ENCODE assay signal across 12 mouse cellular contexts in the genomic region with DNA sequence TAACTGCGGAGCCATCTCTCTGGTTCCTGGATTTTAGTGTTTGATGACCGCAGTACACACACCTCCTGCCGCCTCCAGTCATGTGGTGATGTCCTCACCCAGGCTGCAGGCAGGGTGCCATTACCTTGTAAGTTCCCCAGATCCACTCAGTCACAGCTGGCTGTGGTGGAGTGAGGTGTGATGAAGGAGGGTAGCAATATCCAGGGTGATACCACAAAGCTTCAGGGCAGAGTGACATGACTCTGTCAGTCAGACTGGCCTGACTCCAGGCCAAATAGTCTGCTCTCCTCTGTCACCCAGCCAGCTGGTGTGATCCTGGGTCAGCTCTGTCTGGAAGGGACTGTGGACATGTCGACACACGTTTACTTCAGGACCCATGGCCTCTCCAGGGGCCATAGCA.
DNase-seq lines count a peak whose midpoint lies in the region; ATAC-seq and TF ChIP-seq lines count a peak whose summit lies in the region.
"Had no signal": no experiment of that assay in that cellular context is flagged by ENCODE, and none has a peak within 500 bp of the region (broad histone marks: within the 10 kb centered on the region; RNA-seq: fewer than 3 reads in every experiment).

No protein-coding gene starts in this region.

- H3K9me3 ChIP-seq in lung, postnatal 0 days (ENCODE audit: low read length) = no peaks in the 10 kb centered on the region
- H3K9me3 ChIP-seq in heart, embryonic 16.5 days (replicated peaks; ENCODE audit: control insufficient read depth, low read length) = no peaks in the 10 kb centered on the region
- no peaks in the 10 kb centered on the region for H3K9me3 ChIP-seq in forebrain, embryonic 14.5 days (replicated peaks; ENCODE audit: control insufficient read depth, low read length)
- H3K9me3 ChIP-seq: embryonic facial prominence, embryonic 10.5 days; limb, embryonic 15.5 days had no signal

- 71% methylated on average over 5 of the region's 5 CpGs for WGBS in lung, postnatal 0 days
- WGBS in lung, adult 2 months = 67% methylated on average over 5 of the region's 5 CpGs
- WGBS in heart, embryonic 16.5 days = 43% methylated on average over 5 of the region's 5 CpGs
- 93% methylated on average over 5 of the region's 5 CpGs for WGBS in forebrain, embryonic 14.5 days

- no peak for TF ChIP-seq CTCF in gastrocnemius, adult 2 months (IDR thresholded peaks at IDR 0.05)
- no peak for TF ChIP-seq CTCF in lung, postnatal 0 days (IDR thresholded peaks at IDR 0.05)
- no peak for TF ChIP-seq CTCF in lung, adult 2 months (IDR thresholded peaks at IDR 0.05; ENCODE audit: insufficient read depth, low read length)

- ATAC-seq in lung, postnatal 0 days = peak; percentile 39; the same call in 1 of the 2 replicates
- peak; percentile 62 for ATAC-seq in heart, embryonic 16.5 days (replicated peaks; ENCODE audit: extremely low read depth, insufficient read depth, low FRiP score)
- ATAC-seq in forebrain, embryonic 14.5 days = no peak
- ATAC-seq: Patski had no signal

- no peaks in the 10 kb centered on the region for H3K36me3 ChIP-seq in lung, postnatal 0 days (ENCODE audit: insufficient read depth, low read length)
- H3K36me3 ChIP-seq in heart, embryonic 16.5 days (ENCODE audit: control insufficient read depth, insufficient read depth) = no peaks in the 10 kb centered on the region
- H3K36me3 ChIP-seq in forebrain, embryonic 14.5 days (ENCODE audit: control insufficient read depth, insufficient read depth, low read length) = no peaks in the 10 kb centered on the region
- H3K36me3 ChIP-seq: embryonic facial prominence, embryonic 10.5 days; limb, embryonic 15.5 days had no signal

- no peak for TF ChIP-seq POLR2A in lung, adult 2 months (IDR thresholded peaks at IDR 0.05; ENCODE audit: borderline replicate concordance, extremely low read depth, low read depth, low read length)

- TF ChIP-seq EP300 in lung, postnatal 0 days (IDR thresholded peaks at IDR 0.05) = no peak

- no peaks in the 10 kb centered on the region for H3K27me3 ChIP-seq in lung, postnatal 0 days (replicated peaks; ENCODE audit: insufficient read depth, low read length)
- H3K27me3 ChIP-seq in heart, embryonic 16.5 days (ENCODE audit: control insufficient read depth, insufficient read depth, low read length) = no peaks in the 10 kb centered on the region
- H3K27me3 ChIP-seq in forebrain, embryonic 14.5 days (replicated peaks; ENCODE audit: control insufficient read depth, insufficient read depth, low read length) = no peaks in the 10 kb centered on the region
- H3K27me3 ChIP-seq: limb, embryonic 15.5 days had no signal

- H3K9ac ChIP-seq in lung, postnatal 0 days (replicated peaks; ENCODE audit: low read depth) = no peak overlapping the region
- no peak overlapping the region for H3K9ac ChIP-seq in heart, embryonic 16.5 days (ENCODE audit: low read length)
- no peak overlapping the region for H3K9ac ChIP-seq in forebrain, embryonic 14.5 days (ENCODE audit: low read length)
- H3K9ac ChIP-seq: hindbrain, embryonic 14.5 days; limb, embryonic 15.5 days had no signal

- peak overlapping the region; percentile 38 for H3K27ac ChIP-seq in gastrocnemius, adult 2 months
- H3K27ac ChIP-seq in lung, postnatal 0 days (ENCODE audit: low read length) = no peak overlapping the region
- H3K27ac ChIP-seq in heart, embryonic 16.5 days (ENCODE audit: low read length) = peak overlapping the region; percentile 69
- H3K27ac ChIP-seq in forebrain, embryonic 14.5 days (ENCODE audit: low read depth, low read length) = no peak overlapping the region
- H3K27ac ChIP-seq: embryonic facial prominence, embryonic 10.5 days; hindbrain, embryonic 14.5 days; limb, embryonic 15.5 days had no signal

- no peak overlapping the region for H3K4me3 ChIP-seq in gastrocnemius, adult 2 months
- no peak overlapping the region for H3K4me3 ChIP-seq in lung, postnatal 0 days (ENCODE audit: low read depth, low read length)
- no peak overlapping the region for H3K4me3 ChIP-seq in lung, adult 2 months (replicated peaks; ENCODE audit: extremely low read depth, low read depth, low read length)
- H3K4me3 ChIP-seq in heart, embryonic 16.5 days (ENCODE audit: low read length) = no peak overlapping the region
- H3K4me3 ChIP-seq in forebrain, embryonic 14.5 days (ENCODE audit: low read depth, low read length) = no peak overlapping the region
- H3K4me3 ChIP-seq: embryonic facial prominence, embryonic 10.5 days; limb, embryonic 15.5 days had no signal

- intact Hi-C loops in gastrocnemius, adult 2 months (cut with DNase I) = no loop called here

- no peak overlapping the region for H3K4me2 ChIP-seq in lung, postnatal 0 days (replicated peaks; ENCODE audit: low read depth, low read length)
- no peak overlapping the region for H3K4me2 ChIP-seq in heart, embryonic 16.5 days (ENCODE audit: low read depth, low read length)
- no peak overlapping the region for H3K4me2 ChIP-seq in forebrain, embryonic 14.5 days (ENCODE audit: low read length)
- H3K4me2 ChIP-seq: hindbrain, embryonic 14.5 days; limb, embryonic 15.5 days had no signal

- DNase-seq in gastrocnemius, adult 2 months = peak; percentile 65
- DNase-seq in gastrocnemius, postnatal 25 days = no peak
- peak; percentile 52 for DNase-seq in lung, postnatal 0 days (ENCODE audit: low spot score)
- DNase-seq in lung, adult 2 months = no peak
- peak; percentile 36 for DNase-seq in skeletal muscle tissue, adult 2 months (ENCODE audit: low read depth, low spot score)
- DNase-seq in forebrain, embryonic 14.5 days (ENCODE audit: low spot score) = no peak
- DNase-seq in right cerebral cortex, adult 18-20 months = no peak

- H3K4me1 ChIP-seq in lung, postnatal 0 days (ENCODE audit: insufficient read depth, low read depth, low read length) = peaks cover 6% of the 10 kb centered on the region; the same call in 1 of the 2 replicates
- peaks cover 10% of the 10 kb centered on the region for H3K4me1 ChIP-seq in lung, adult 2 months (ENCODE audit: control insufficient read depth, insufficient read depth, low read length)
- peaks cover 42% of the 10 kb centered on the region for H3K4me1 ChIP-seq in heart, embryonic 16.5 days (ENCODE audit: control insufficient read depth, insufficient read depth, low read length)
- 0 out of 2 replicates have a peak, but pooled peaks cover 2% of the 10 kb centered on the region for H3K4me1 ChIP-seq in forebrain, embryonic 14.5 days (ENCODE audit: control insufficient read depth, insufficient read depth, low read length)

Comparison
In these comparisons a context has a peak if more than half of its experiments do, and no peak if none do; other contexts are left out.
1. DNase-seq: peak in gastrocnemius, adult 2 months (single experiment), lung, postnatal 0 days (single experiment) and skeletal muscle tissue, adult 2 months (single experiment); none in gastrocnemius, postnatal 25 days (single experiment), lung, adult 2 months (single experiment), forebrain, embryonic 14.5 days (single experiment) and right cerebral cortex, adult 18-20 months (single experiment).
2. H3K27ac ChIP-seq: peak in gastrocnemius, adult 2 months (single experiment) and heart, embryonic 16.5 days (single experiment); none in lung, postnatal 0 days (single experiment) and forebrain, embryonic 14.5 days (single experiment).